Mouse (Mus musculus) midbrain, embryonic 11.5 days (tissue): ENCODE data around the gene Ndufc1. TPM values are rescaled to one million over a fixed set of nuclear protein-coding genes. Genes with fewer than 3 reads are reported as not detected.
"Not testable (repeated sequence)": the region's sequence is repeated elsewhere in the genome, so short reads cannot be mapped to it uniquely, and the experiment has no call there.

Experiments
- ATAC-seq: fragments of 200-750 bp; cut with Nextera tagmentation; 2 replicates; pipeline ENCODE4 v1.8.0; 2017; ENCODE audit warnings: moderate TSS enrichment, moderate library complexity; ENCODE audit not compliant: low FRiP score
- DNase-seq: peaks from one replicate; pipeline ENCODE4 v3.0.0; 2015; ENCODE audit warnings: low spot score; ENCODE audit errors: missing footprints
- H3K27ac ChIP-seq: fragments of 300-500 bp; sonication (generic); 2 replicates; pipeline ENCODE4 v1.5.1; 2014; ENCODE audit warnings: low read depth, low read length
- H3K27me3 ChIP-seq: fragments of 300-500 bp; sonication (generic); 2 replicates; pipeline ENCODE4 v1.6.1; 2014; ENCODE audit warnings: mild to moderate bottlenecking, low read length, moderate library complexity, mixed read lengths; ENCODE audit not compliant: control insufficient read depth, insufficient read depth
- H3K36me3 ChIP-seq: fragments of 300-500 bp; sonication (generic); 2 replicates; pipeline ENCODE4 v1.6.1; 2014; ENCODE audit warnings: mild to moderate bottlenecking, low read length, moderate library complexity, mixed read lengths; ENCODE audit not compliant: control insufficient read depth, insufficient read depth
- H3K4me1 ChIP-seq: fragments of 300-500 bp; sonication (generic); 2 replicates; pipeline ENCODE4 v1.6.1; 2014; ENCODE audit warnings: low read length; ENCODE audit not compliant: control insufficient read depth, insufficient read depth
- H3K4me2 ChIP-seq: fragments of 300-500 bp; sonication (generic); 2 replicates; pipeline ENCODE4 v1.6.1; 2014; ENCODE audit warnings: mild to moderate bottlenecking, moderate library complexity
- H3K4me3 ChIP-seq: fragments of 300-500 bp; sonication (generic); 2 replicates; pipeline ENCODE4 v1.5.1; 2014; ENCODE audit warnings: low read depth, low read length
- H3K9ac ChIP-seq: fragments of 300-500 bp; sonication (generic); 2 replicates; pipeline ENCODE4 v1.6.1; 2014; ENCODE audit warnings: low read length
- H3K9me3 ChIP-seq: fragments of 300-500 bp; sonication (generic); 2 replicates; pipeline ENCODE4 v1.6.1; 2016; ENCODE audit warnings: low read length; ENCODE audit not compliant: control insufficient read depth
- WGBS: fragments of 180-500 bp; shearing (Covaris S2); extraction: QIAGEN DNeasy Blood & Tissue Kit; methylation state at CpG from one replicate; pipeline ENCODE4 v1.1.7; 2014; 5-methylcytosine and 5-hydroxymethylcytosine counted together
- polyA plus RNA-seq: library from polyadenylated mRNA; unstranded; fragments of >200 nt; fragmentation: Nextera tagmentation; extraction: Ambion mirVana; gene quantifications from 2 replicates; pipeline ENCODE4 v1.2.1, GENCODE M21; 2014

Gene Ndufc1
- polyA plus RNA-seq, 1 experiment from 2014 or later = 783 TPM

DNA sequence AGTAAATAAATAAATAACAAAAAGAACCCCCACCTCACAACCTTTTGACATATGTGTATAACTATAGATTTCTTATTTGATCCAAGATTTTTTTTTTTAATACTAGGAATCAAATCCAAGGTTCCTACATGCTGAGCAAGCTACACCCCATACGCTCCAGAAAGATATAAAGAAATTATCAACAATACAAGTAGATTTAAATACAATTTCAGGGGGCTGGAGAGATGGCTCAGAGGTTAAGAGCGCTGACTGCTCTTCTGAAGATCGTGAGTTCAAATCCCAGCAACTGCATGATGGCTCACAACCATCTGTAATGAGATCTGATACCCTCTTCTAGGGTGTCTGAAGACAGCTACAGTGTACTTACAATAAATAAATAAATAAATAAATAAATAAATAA is 15.8 kb downstream of the Ndufc1 start:
- H3K36me3 ChIP-seq, H3K27ac ChIP-seq, H3K4me2 ChIP-seq, H3K4me1 ChIP-seq, H3K9ac ChIP-seq, H3K9me3 ChIP-seq, H3K27me3 ChIP-seq, ATAC-seq, H3K4me3 ChIP-seq: not testable (repeated sequence)
- DNase-seq = peak; percentile 75
- WGBS = 96% methylated on average over 3 of the region's 3 CpGs

DNA sequence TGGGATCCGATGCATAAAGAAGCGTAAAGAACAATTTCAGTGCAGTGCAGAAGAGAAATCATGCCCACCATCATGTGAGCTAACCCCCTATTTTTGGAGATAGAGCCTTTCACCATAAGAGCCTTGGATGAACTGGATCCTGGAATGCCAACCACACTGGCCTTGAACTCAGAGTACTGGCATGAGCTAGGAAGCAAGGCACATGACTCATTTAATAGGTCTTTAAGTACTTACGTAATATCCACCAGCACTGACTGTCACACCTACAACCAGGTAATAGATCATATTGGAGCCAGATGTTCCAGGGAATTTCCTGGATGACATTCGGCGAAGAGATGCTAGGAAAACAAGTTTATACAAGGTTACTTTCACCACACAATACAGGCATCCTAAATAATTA is 17.2 kb downstream of the Ndufc1 start:
- no peak overlapping the region for H3K27ac ChIP-seq
- H3K9me3 ChIP-seq = no peaks in the 10 kb centered on the region
- peaks cover 4% of the 10 kb centered on the region; the same call in 1 of the 2 replicates for H3K27me3 ChIP-seq
- WGBS = 97% methylated on average over 5 of the region's 5 CpGs
- H3K4me2 ChIP-seq = no peak overlapping the region
- peaks cover 3% of the 10 kb centered on the region; the same call in 1 of the 2 replicates for H3K4me1 ChIP-seq
- ATAC-seq = no peak
- H3K4me3 ChIP-seq = no peak overlapping the region
- H3K36me3 ChIP-seq = no peaks in the 10 kb centered on the region
- DNase-seq = peak; percentile 47
- no peak overlapping the region for H3K9ac ChIP-seq

DNA sequence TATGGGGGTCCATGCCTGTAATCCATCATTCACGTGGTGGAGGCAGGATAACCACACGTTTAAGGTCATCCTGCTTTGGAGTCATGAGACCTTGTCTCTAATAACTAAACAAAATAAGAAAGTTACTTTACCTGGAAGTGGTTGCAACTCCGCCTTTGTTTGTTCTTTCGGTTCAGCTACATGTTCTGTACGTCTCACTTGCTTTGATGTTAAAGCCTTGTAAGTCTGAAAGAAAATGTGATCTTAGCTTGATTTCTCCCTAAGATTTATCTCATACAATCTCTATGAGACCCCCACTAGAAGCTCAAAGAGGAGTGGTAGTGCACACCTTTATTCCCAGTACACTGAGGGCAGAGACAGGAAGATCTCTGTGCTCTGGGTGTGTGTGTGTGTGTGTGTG is 17.7 kb downstream of the Ndufc1 start:
- H3K4me2 ChIP-seq = no peak overlapping the region
- H3K27ac ChIP-seq = no peak overlapping the region
- H3K9me3 ChIP-seq = no peaks in the 10 kb centered on the region
- no peak overlapping the region for H3K9ac ChIP-seq
- no peak overlapping the region for H3K4me3 ChIP-seq
- H3K4me1 ChIP-seq = peaks cover 3% of the 10 kb centered on the region; the same call in 1 of the 2 replicates
- H3K27me3 ChIP-seq = peaks cover 4% of the 10 kb centered on the region; the same call in 1 of the 2 replicates
- DNase-seq (peak; percentile 2), ATAC-seq (no peak)
- no peaks in the 10 kb centered on the region for H3K36me3 ChIP-seq
- WGBS = 89% methylated on average over 5 of the region's 5 CpGs

DNA sequence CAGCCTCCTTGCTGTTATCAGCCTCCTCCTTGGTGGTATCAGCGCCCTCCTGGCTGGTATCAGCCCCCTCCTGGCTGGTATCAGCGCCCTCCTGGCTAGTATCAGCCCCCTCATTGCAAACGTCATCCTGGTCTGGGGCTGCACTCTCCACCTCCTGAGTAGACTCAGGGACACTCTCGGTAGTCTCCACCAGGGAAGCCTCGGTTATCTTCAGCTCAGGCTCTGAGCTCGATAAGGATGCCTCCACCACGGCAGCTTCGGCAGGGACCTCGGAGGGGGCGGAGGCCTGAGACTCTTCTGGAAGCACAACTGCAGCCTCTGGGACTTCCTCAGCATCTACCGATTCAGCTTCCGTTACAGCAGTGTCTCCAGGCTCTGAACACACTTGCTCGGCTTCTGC is 19.9 kb downstream of the Ndufc1 start:
- Histone ChIP-seq H3K4me2 (peak overlapping the region; percentile 28), H3K9ac (peak overlapping the region; percentile 6; the same call in 1 of the 2 replicates), H3K4me3 (no peak overlapping the region), H3K27ac (no peak overlapping the region), H3K36me3 (no peaks in the 10 kb centered on the region), H3K27me3 (no peaks in the 10 kb centered on the region; the same call in 1 of the 2 replicates), H3K9me3 (no peaks in the 10 kb centered on the region), H3K4me1 (peaks cover 3% of the 10 kb centered on the region; the same call in 1 of the 2 replicates)
- peak; percentile 86 for DNase-seq
- WGBS = 6% methylated on average over 13 of the region's 13 CpGs
- no peak for ATAC-seq

DNA sequence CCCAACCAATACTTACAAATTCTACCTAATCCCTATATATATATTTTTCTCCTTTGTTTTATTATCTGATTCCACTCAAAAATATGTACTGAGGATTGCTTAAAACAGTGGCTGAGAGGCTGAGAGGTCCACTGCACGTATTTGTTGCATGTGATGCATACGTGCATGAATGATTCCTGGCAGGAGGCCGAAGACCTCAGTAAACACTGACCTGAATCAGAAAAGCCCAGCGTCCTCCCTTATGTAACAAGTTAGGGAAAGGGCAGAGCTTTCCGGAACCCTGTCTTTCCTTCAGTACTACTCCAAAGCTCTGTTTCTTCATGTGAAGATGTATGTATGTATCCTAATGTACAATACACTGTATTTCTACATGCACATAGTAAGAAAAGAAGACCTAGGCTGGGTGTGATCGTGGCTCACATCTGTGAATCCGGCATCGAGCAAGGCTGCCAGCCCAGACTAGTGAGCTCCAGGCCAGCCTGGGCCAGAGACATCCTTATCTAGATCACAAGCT is 20.9 kb downstream of the Ndufc1 start:
- no peak overlapping the region for H3K4me3 ChIP-seq
- 47% methylated on average over 8 of the region's 8 CpGs for WGBS

DNA sequence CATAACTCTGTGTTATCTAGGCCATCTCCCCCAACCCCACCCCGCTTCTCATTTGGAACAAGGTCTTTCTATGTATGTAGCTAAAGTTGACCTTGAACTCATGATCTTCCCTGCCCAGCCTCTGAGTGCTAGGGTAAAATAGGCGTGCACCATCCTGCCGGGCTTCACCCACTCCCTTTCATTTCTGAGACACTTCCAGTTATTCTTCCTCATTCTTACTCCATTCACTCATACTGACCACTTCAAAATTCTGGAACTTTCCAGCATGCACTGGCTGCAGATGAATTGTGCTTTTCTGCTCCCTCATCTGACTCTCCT is 21.7 kb downstream of the Ndufc1 start:
- H3K4me3 ChIP-seq = no peak overlapping the region
- H3K4me2 ChIP-seq = no peak overlapping the region
- peaks cover 3% of the 10 kb centered on the region; the same call in 1 of the 2 replicates for H3K4me1 ChIP-seq
- no peak overlapping the region for H3K9ac ChIP-seq
- 75% methylated on average over 3 of the region's 3 CpGs for WGBS
- no peaks in the 10 kb centered on the region; the same call in 1 of the 2 replicates for H3K27me3 ChIP-seq
- no peak overlapping the region for H3K27ac ChIP-seq
- no peaks in the 10 kb centered on the region for H3K36me3 ChIP-seq
- DNase-seq = no peak
- no peaks in the 10 kb centered on the region for H3K9me3 ChIP-seq
- ATAC-seq = no peak

More for the DNA sequence above, 20.9 kb downstream of the Ndufc1 start:
- Histone ChIP-seq H3K4me2 (no peak overlapping the region), H3K9me3 (no peaks in the 10 kb centered on the region), H3K27me3 (no peaks in the 10 kb centered on the region; the same call in 1 of the 2 replicates), H3K9ac (no peak overlapping the region), H3K4me1 (peaks cover 3% of the 10 kb centered on the region; the same call in 1 of the 2 replicates), H3K36me3 (no peaks in the 10 kb centered on the region), H3K27ac (no peak overlapping the region)
- DNase-seq (peak; percentile 81), ATAC-seq (no peak)

DNA sequence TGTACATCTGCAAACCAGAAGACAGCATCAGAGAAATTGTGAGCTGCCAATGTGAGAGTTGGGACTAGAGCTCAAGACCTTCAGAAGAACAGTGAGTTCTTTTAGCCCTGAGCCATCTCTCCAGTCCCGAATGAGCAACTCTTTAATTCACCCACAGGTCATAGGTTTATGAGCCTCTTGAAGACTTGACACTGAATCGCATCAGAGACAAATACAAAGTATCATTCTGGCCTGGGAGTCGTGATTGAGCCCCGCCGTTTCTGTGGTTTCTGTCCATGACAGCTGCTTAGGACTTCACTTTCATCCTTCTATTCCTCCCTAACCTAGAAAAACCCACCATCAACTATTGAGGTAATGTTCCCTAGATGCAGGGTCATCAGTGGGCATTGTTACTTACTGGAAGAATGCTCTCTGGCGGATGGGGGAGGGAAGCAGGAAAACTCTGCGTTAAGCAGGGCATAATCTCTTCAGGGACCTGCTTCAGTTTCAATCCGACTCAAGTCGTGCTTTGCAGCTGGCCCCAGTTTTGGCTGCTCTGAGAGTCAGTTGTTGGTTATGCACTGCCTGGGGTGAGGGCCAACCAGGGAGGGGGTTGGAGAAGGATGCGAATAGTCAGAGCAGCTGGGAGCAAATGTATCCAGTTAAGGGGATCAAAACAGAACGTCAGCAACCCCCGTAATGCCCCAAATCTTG is 22.2 kb downstream of the Ndufc1 start:
- Histone ChIP-seq H3K9me3 (no peaks in the 10 kb centered on the region), H3K9ac (no peak overlapping the region), H3K36me3 (no peaks in the 10 kb centered on the region), H3K4me2 (no peak overlapping the region), H3K4me3 (no peak overlapping the region), H3K27me3 (no peaks in the 10 kb centered on the region; the same call in 1 of the 2 replicates), H3K27ac (no peak overlapping the region), H3K4me1 (peaks cover 3% of the 10 kb centered on the region; the same call in 1 of the 2 replicates)
- 45% methylated on average over 12 of the region's 12 CpGs for WGBS
- DNase-seq (peak; percentile 80), ATAC-seq (no peak)

DNA sequence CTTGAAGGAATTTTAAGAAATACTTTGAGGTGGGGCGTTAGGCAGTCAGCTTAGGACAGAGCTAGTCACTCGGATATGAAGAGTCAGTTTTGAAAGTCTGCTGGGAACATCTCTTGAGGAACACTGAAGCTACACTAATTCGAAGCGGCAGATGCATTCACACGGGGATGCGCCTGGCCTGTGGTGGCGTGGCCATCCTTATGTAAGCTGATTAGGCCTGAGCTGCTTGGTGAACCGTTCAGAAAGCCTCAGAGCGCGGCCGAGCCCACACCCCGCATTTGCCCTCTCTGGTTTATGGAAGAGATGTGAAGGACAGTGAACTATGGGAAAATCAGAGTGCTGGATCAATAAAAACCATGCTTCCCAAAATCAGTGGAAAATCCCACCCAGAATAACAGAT is 25.4 kb downstream of the Ndufc1 start:
- Histone ChIP-seq H3K9ac (no peak overlapping the region), H3K4me2 (no peak overlapping the region), H3K9me3 (no peaks in the 10 kb centered on the region), H3K27ac (no peak overlapping the region), H3K4me3 (no peak overlapping the region), H3K4me1 (no peaks in the 10 kb centered on the region; the same call in none of the 2 replicates), H3K36me3 (no peaks in the 10 kb centered on the region), H3K27me3 (no peaks in the 10 kb centered on the region)
- 21% methylated on average over 12 of the region's 12 CpGs for WGBS
- ATAC-seq (peak; percentile 66; the same call in 1 of the 2 replicates), DNase-seq (no peak)

DNA sequence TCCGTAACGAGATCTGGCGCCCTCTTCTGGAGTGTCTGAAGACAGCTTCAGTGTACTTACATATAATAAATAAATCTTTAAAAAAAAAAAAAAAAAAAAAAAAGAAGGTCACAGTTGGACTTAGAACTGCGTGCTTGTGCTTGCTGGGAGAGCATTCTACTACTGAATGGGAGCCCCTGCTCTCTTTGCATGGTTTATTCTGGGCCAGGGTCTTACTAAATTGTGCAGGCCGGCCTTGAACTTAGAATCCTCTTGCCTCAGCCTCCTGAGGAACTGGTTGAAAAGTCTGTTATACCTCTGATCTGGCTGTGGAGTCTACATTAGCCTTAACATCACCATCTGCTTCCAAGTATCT is 28.2 kb downstream of the Ndufc1 start:
- Histone ChIP-seq H3K4me2 (no peak overlapping the region), H3K27ac (no peak overlapping the region), H3K27me3 (no peaks in the 10 kb centered on the region), H3K36me3 (no peaks in the 10 kb centered on the region), H3K4me1 (peaks cover 2% of the 10 kb centered on the region; the same call in 1 of the 2 replicates), H3K9me3 (no peaks in the 10 kb centered on the region), H3K4me3 (no peak overlapping the region), H3K9ac (no peak overlapping the region)
- ATAC-seq (no peak), DNase-seq (no peak)
- 72% methylated on average over 2 of the region's 5 CpGs for WGBS
